Mouse (Mus musculus): ENCODE results near the gene Klkb1. TPM values are rescaled to one million over a fixed set of nuclear protein-coding genes. Genes with fewer than 3 reads are reported as not detected.
"Not testable (repeated sequence)": the region's sequence is repeated elsewhere in the genome, so short reads cannot be mapped to it uniquely, and the experiment has no call there.

Gene Klkb1
- polyA plus RNA-seq (2014; fragmentation: Nextera tagmentation; extraction: Ambion mirVana): not detected in 2 replicates

DNA sequence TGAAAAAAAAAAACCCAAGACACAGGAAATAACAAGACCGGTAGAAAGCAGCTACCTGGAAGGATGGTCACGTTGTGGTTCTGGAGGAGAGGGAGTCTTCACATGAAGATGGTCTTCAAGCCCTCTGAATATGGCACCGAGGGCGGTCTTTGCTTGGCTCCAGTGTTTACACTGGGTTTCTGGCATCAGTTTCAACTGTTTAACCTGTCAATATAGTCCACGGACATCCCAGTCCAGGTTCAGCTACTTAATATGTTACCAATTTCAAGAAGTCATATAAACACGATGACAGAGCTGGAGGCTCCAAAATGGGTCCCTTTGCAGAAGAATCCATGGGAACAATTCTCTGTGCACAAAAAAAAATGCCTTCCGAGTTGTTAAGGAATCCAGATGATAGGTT is at the start of gene Klkb1:
Klkb1 (minus strand) TSS at position 173 of the 400 bp plus-strand sequence.
- ATAC-seq (ENCODE audit: insufficient number of reproducible peaks, low FRiP score, low TSS enrichment, low read depth): no peak
- Histone ChIP-seq H3K4me3 (ENCODE audit: low read depth, low read length) (no peak within 1 kb of the TSS), H3K9ac (ENCODE audit: low read length) (no peak within 1 kb of the TSS), H3K4me1 (ENCODE audit: control insufficient read depth, insufficient read depth, low read length) (no peaks in the 10 kb centered on the region), H3K27me3 (ENCODE audit: control insufficient read depth, insufficient read depth, low read length) (no peaks in the 10 kb centered on the region), H3K36me3 (ENCODE audit: control insufficient read depth, insufficient read depth, low read length) (no peaks in the 10 kb centered on the region), H3K4me2 (ENCODE audit: low read depth, severe bottlenecking) (no peak within 1 kb of the TSS), H3K27ac (replicated peaks; ENCODE audit: low read depth, low read length) (no peak within 1 kb of the TSS), H3K9me3 (ENCODE audit: control insufficient read depth, low read length) (no peaks in the 10 kb centered on the region)
- no peak for DNase-seq (ENCODE audit: low spot score)
- 86% methylated on average over 7 of the region's 7 CpGs for whole genome bisulfite sequencing

DNA sequence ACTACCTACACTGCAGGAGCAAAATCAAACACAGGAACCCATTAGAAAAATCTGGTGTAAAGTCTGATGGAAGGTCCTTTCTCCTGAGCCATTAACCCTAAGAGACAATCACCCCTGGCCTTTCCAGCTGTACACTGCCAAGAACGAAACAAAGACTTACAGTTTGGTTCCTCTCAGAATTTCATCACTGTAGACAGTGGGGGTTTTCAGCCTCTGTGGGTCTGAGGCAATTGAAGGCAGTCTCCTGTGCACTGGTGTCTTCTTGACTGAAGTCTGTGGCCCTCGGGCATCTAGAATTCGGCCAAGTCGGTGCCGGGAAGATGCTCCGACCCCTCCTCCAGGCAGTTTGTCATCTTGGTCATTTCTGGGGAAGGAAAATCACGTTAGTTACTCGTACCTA is 49.6 kb upstream of the Klkb1 start:
- Histone ChIP-seq H3K9me3 (ENCODE audit: control insufficient read depth, low read length) (no peaks in the 10 kb centered on the region), H3K27me3 (ENCODE audit: control insufficient read depth, insufficient read depth, low read length) (no peaks in the 10 kb centered on the region), H3K9ac (ENCODE audit: low read length) (no peak overlapping the region), H3K27ac (replicated peaks; ENCODE audit: low read depth, low read length) (no peak overlapping the region), H3K4me3 (ENCODE audit: low read depth, low read length) (no peak overlapping the region), H3K4me1 (ENCODE audit: control insufficient read depth, insufficient read depth, low read length) (no peaks in the 10 kb centered on the region), H3K4me2 (ENCODE audit: low read depth, severe bottlenecking) (no peak overlapping the region), H3K36me3 (ENCODE audit: control insufficient read depth, insufficient read depth, low read length) (no peaks in the 10 kb centered on the region)
- no peak for ATAC-seq (ENCODE audit: insufficient number of reproducible peaks, low FRiP score, low TSS enrichment, low read depth)
- no peak for DNase-seq (ENCODE audit: low spot score)
- WGBS: 94% methylated on average over 8 of the region's 8 CpGs

DNA sequence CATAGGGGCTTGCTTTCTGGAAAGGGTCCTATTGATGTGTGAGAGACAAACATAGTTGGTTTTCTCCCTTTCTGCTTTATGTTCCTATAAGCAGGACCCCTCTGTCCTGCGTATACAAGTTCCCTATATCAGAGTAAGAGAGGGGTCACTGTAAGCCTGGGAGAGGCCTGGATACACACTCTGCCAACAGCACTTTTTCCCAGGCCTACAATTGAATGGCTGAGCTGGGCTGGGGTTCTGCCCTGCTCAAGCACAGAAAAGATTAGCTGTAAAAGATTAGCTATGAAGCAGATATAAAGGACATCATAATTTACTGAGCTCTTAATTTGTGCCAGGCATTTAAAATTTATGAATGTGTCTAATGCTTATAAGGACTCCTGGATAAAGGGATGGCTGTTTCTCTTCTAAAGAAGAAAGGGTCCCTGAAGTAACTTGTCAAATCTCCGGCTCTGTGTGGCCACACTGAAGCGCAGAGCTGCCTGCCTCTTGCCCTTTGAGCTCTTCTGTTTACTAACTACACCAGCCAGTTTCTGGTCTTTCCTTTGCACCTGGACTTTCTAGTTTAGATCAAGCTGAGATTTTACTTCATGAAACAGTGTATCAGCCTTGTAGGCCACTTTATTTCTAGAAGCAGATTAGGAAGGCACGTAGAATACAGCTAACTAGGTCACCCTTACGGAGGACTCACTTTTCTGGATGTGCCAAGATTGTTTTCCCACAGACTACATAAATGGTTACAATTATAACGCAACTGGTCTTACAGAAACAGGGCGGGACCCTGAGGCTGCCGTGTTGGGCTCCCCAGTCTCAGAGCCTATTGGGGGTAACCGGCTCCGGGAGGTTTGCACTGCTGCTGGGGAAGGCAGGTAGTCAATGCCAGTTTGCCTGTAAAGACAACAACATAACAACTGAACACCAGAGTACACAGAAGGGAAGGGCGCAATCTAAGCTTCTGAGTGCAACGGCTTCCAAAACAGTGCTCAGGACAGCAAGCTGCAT is 47.3 kb upstream of the Klkb1 start:
- WGBS: 92% methylated on average over 12 of the region's 12 CpGs
- no peak for ATAC-seq (ENCODE audit: insufficient number of reproducible peaks, low FRiP score, low TSS enrichment, low read depth)

DNA sequence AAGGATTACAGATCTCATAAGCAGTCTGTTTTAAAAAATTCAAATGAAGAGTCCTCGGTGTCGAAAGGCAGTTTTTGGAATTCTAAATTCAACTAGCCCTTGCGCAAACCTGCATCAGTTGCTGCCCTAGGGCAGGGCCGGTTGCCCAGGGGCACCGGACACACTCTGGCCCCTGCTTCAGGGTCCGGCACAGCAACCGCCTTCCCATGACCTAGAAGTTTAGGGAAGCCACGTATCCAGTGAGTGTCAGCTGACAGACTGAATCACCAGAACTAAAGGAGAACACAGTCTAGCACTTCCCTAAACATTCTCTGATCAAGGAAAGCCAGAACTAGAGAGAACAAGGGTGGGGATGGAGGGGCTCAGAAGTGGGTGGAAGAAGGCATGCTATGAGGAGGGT is 38.8 kb upstream of the Klkb1 start:
- Histone ChIP-seq H3K27ac (replicated peaks; ENCODE audit: low read depth, low read length) (no peak overlapping the region), H3K27me3 (ENCODE audit: control insufficient read depth, insufficient read depth, low read length) (no peaks in the 10 kb centered on the region), H3K4me2 (ENCODE audit: low read depth, severe bottlenecking) (peak overlapping the region; percentile 80), H3K9ac (ENCODE audit: low read length) (peak overlapping the region; percentile 63), H3K4me1 (ENCODE audit: control insufficient read depth, insufficient read depth, low read length) (no peaks in the 10 kb centered on the region), H3K4me3 (ENCODE audit: low read depth, low read length) (peak overlapping the region; percentile 59), H3K9me3 (ENCODE audit: control insufficient read depth, low read length) (no peaks in the 10 kb centered on the region), H3K36me3 (ENCODE audit: control insufficient read depth, insufficient read depth, low read length) (no peaks in the 10 kb centered on the region)
- DNase-seq (ENCODE audit: low spot score) (no peak), ATAC-seq (ENCODE audit: insufficient number of reproducible peaks, low FRiP score, low TSS enrichment, low read depth) (no peak)
- WGBS: 2% methylated on average over 8 of the region's 8 CpGs

More for the DNA sequence above, 47.3 kb upstream of the Klkb1 start:
- H3K9ac ChIP-seq (ENCODE audit: low read length): no peak overlapping the region
- no peak overlapping the region for H3K4me2 ChIP-seq (ENCODE audit: low read depth, severe bottlenecking)
- no peaks in the 10 kb centered on the region for H3K27me3 ChIP-seq (ENCODE audit: control insufficient read depth, insufficient read depth, low read length)
- no peak overlapping the region for H3K4me3 ChIP-seq (ENCODE audit: low read depth, low read length)
- H3K9me3 ChIP-seq (ENCODE audit: control insufficient read depth, low read length): no peaks in the 10 kb centered on the region
- H3K4me1 ChIP-seq (ENCODE audit: control insufficient read depth, insufficient read depth, low read length): no peaks in the 10 kb centered on the region
- H3K27ac ChIP-seq (replicated peaks; ENCODE audit: low read depth, low read length): no peak overlapping the region
- no peaks in the 10 kb centered on the region for H3K36me3 ChIP-seq (ENCODE audit: control insufficient read depth, insufficient read depth, low read length)
- DNase-seq (ENCODE audit: low spot score): no peak

DNA sequence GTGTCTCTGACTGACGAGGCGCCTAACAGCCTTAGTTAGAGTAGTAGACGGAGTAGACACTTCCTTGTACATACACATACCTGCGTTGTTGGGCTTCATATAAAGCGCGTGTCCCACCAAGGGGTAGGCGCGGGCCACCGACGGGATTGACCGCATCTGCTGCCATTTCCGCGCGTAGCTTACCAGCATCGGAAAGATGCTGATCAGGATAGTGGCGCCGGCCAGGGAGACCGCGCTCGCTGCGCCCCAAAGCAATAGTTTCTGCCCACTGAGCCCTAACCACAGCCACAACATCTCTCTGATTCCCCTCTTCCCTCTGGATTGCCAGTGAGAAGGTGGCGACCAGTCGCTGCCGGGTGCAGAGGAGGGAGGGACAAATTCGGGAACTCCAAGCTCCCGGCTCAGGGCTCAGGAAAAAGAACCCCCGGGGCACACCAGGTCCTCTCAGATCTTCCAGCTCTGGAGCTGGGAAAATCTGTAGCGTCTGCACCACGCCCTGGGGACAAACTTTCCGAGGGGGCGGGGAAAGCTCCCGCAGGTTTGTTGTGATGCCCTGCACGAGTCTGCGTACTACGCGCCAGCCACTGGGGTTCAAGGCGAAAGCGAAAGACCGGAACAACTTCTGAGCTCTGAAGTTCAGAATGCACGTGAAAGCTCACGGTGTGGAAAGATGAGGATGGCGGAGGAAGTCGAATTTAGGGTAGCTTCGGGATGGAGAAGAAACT is 38.2 kb upstream of the Klkb1 start, which contains the start of gene Cyp4v3:
Cyp4v3 (minus strand) TSS at position 532 of the 725 bp plus-strand sequence.
- Histone ChIP-seq H3K27me3 (ENCODE audit: control insufficient read depth, insufficient read depth, low read length) (no peaks in the 10 kb centered on the region), H3K36me3 (ENCODE audit: control insufficient read depth, insufficient read depth, low read length) (no peaks in the 10 kb centered on the region), H3K27ac (replicated peaks; ENCODE audit: low read depth, low read length) (no peak within 1 kb of the TSS), H3K9me3 (ENCODE audit: control insufficient read depth, low read length) (no peaks in the 10 kb centered on the region), H3K9ac (ENCODE audit: low read length) (peak within 1 kb of the TSS; percentile 63), H3K4me1 (ENCODE audit: control insufficient read depth, insufficient read depth, low read length) (no peaks in the 10 kb centered on the region), H3K4me3 (ENCODE audit: low read depth, low read length) (peak within 1 kb of the TSS; percentile 59), H3K4me2 (ENCODE audit: low read depth, severe bottlenecking) (peak within 1 kb of the TSS; percentile 80)
- under 1% methylated on average over 44 of the region's 44 CpGs for WGBS
- ATAC-seq (ENCODE audit: insufficient number of reproducible peaks, low FRiP score, low TSS enrichment, low read depth): peak; percentile 78; the same call in 1 of the 2 replicates
- DNase-seq (ENCODE audit: low spot score): peak; percentile 77

DNA sequence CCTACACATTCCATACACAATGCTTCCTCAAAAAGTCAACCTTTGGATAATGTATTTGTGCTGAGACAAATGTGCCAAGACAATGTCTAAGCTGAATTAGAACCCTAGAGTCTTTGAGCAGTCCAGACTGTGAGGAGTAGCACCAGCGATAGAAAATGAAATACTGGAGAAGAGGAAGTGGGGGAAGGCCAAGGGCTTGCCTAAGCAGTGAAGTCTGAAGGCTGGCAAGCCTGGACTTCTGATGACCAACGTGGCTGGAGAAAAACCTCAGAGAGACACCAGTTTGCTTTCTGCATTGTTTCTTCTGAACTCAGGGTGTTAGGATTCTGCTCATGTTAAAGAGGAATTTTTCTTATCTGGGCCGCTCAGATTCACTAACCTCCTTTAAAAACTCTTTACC is 36.2 kb upstream of the Klkb1 start:
- ATAC-seq (ENCODE audit: insufficient number of reproducible peaks, low FRiP score, low TSS enrichment, low read depth): no peak

DNA sequence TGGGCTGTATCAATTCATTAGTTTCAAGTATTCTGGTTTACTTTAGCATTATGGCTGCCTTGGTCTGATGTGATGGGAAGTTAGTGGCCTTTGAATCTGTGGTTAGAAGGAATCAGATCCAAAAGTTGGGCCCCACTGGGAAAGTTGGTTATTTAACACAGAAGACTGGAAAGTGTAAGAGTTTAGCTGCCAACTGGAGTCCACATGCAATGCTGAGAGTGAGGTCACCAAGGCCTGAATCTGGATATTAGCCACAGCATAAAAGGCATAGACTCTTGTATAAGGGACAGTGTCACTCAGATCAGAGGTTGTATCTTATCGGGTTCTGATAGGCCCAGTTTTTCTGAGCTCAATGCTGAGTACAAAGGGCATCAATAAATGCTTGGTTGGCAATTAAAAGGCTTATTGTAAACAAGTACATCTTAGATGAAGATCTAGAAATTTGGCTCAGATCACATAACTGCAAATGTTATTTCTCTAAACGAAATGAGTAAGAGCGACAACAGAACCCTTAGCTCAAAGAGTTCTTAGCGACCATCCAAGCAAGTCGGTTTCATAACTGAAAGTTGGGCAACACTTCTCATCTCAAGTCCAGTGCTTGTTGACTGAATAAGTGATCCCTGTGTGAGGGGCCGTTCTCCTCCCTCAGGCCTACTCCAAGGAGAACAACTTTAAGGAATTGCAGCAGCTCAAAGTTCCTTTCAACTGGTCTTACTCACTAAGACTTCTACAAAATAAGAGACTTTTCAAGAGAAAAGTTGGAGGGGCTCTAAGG is 34.7 kb upstream of the Klkb1 start:
- Histone ChIP-seq H3K4me1 (ENCODE audit: control insufficient read depth, insufficient read depth, low read length) (no peaks in the 10 kb centered on the region), H3K9me3 (ENCODE audit: control insufficient read depth, low read length) (no peaks in the 10 kb centered on the region), H3K4me3 (ENCODE audit: low read depth, low read length) (no peak overlapping the region), H3K36me3 (ENCODE audit: control insufficient read depth, insufficient read depth, low read length) (no peaks in the 10 kb centered on the region), H3K27me3 (ENCODE audit: control insufficient read depth, insufficient read depth, low read length) (no peaks in the 10 kb centered on the region), H3K9ac (ENCODE audit: low read length) (no peak overlapping the region), H3K4me2 (ENCODE audit: low read depth, severe bottlenecking) (no peak overlapping the region), H3K27ac (replicated peaks; ENCODE audit: low read depth, low read length) (no peak overlapping the region)
- ATAC-seq (ENCODE audit: insufficient number of reproducible peaks, low FRiP score, low TSS enrichment, low read depth) (no peak), DNase-seq (ENCODE audit: low spot score) (no peak)
- WGBS: 96% methylated on average over 6 of the region's 6 CpGs

More for the DNA sequence above, 36.2 kb upstream of the Klkb1 start:
- no peaks in the 10 kb centered on the region for H3K4me1 ChIP-seq (ENCODE audit: control insufficient read depth, insufficient read depth, low read length)
- H3K36me3 ChIP-seq (ENCODE audit: control insufficient read depth, insufficient read depth, low read length): no peaks in the 10 kb centered on the region
- H3K4me3 ChIP-seq (ENCODE audit: low read depth, low read length): no peak overlapping the region
- no peak for DNase-seq (ENCODE audit: low spot score)
- no peaks in the 10 kb centered on the region for H3K9me3 ChIP-seq (ENCODE audit: control insufficient read depth, low read length)
- H3K27ac ChIP-seq (replicated peaks; ENCODE audit: low read depth, low read length): no peak overlapping the region
- 79% methylated on average over 3 of the region's 3 CpGs for WGBS
- no peak overlapping the region for H3K9ac ChIP-seq (ENCODE audit: low read length)
- no peak overlapping the region for H3K4me2 ChIP-seq (ENCODE audit: low read depth, severe bottlenecking)
- H3K27me3 ChIP-seq (ENCODE audit: control insufficient read depth, insufficient read depth, low read length): no peaks in the 10 kb centered on the region

DNA sequence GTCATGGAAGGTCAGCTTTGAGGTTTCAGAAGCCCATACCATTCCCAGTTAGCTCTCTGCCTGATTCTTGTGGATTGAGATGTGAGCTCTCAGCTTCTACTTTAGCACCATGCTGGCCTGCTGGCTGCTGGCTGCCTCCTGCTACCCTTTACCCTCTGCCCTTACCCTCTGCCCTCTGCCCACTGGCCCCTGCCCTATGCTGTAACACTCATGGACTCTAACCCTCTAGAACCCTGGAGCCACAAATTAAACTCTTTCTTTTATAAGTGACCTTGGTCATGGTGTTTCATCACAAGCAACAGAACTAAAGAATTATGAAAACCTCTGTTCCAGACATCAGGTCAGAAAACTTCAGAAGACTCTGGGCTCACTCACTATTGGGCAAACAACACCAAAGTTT is 32.4 kb upstream of the Klkb1 start:
- H3K27me3 ChIP-seq (ENCODE audit: control insufficient read depth, insufficient read depth, low read length); H3K27ac ChIP-seq (replicated peaks; ENCODE audit: low read depth, low read length); H3K4me2 ChIP-seq (ENCODE audit: low read depth, severe bottlenecking); H3K36me3 ChIP-seq (ENCODE audit: control insufficient read depth, insufficient read depth, low read length); H3K9me3 ChIP-seq (ENCODE audit: control insufficient read depth, low read length); ATAC-seq (ENCODE audit: insufficient number of reproducible peaks, low FRiP score, low TSS enrichment, low read depth); H3K9ac ChIP-seq (ENCODE audit: low read length); H3K4me1 ChIP-seq (ENCODE audit: control insufficient read depth, insufficient read depth, low read length); DNase-seq (ENCODE audit: low spot score); H3K4me3 ChIP-seq (ENCODE audit: low read depth, low read length): not testable (repeated sequence)
